Mouse (Mus musculus): ENCODE data around the gene Tceal3. TPM values are rescaled to one million over a fixed set of nuclear protein-coding genes. Genes with fewer than 3 reads are reported as not detected.
A peak's percentile ranks its signal among the peaks of the same experiment; 100 is the strongest.
"Not testable (repeated sequence)": the region's sequence is repeated elsewhere in the genome, so short reads cannot be mapped to it uniquely, and the experiment has no call there.

Tceal3 gene
- 100 to 1,000 TPM; 146 to 155 TPM for total RNA-seq (2021)

DNA sequence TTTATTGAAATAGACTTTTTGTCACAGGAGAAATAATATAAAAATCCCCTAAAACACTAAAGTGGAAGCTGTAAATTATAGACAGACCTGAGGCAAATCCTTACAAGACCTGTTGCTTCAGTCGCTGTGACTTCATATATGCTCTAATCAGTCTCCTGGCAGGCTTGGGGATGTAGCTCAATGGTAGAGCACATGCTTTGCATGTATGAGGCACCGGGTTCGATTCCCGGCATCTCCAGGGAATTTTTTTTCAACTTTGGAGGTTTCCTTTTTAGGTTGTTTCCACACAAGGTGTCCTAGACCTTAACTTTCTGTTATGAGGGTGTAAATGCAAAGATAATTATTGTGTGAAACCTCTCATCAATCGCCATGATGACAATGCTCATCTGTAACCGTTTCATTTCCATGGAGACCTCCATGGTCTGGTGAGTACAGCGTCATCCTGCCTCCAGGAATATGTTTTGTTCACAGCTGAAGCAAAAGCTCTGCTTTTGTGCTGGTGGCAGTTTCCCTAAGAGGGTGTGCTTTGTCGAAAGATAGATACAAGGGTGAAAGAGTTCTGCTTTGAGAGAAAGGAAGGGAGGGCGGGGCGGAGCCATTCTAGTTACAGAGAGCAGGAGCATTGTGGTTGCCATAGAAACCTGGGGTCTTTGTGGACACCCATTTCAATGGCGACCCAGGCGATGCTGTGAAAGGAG, at the start of gene Tceal3:
Gene Tceal3 (plus strand): TSS at position 644 of the 698 bp plus-strand sequence.
- intact Hi-C loops (cut with DNase I): loop anchor here (10.0 kb wide), 1 partner anchor 424 kb away; no protein-coding TSS in a partner anchor
- DNase-seq (ENCODE audit: low spot score in 2 of 2): peak; percentile 71 to 83

DNA sequence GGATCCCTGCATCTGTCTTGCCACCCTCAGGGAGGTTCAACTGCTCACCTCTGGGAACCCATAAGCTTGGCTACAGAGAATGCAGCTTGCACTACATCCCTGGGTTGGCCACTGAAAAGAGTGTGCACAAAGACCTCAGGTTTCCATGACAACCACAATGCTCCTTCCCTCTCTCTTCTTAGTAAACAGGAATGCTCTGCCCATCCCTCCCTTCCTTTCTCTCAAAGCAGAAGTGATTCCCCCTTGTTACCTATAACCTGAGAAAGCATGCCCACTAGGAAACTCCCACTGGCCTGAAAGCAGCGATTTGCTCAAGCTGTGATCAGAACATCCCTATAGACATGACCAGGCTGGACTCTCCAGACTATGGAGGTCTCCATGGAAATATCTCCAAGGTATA, 46.7 kb upstream of the Tceal3 start, which contains the start of gene Kir3dl2:
Gene Kir3dl2 (minus strand): TSS at position 101 of the 400 bp plus-strand sequence.
- intact Hi-C loops (cut with DNase I); DNase-seq (ENCODE audit: low spot score in 2 of 2): not testable (repeated sequence)

DNA sequence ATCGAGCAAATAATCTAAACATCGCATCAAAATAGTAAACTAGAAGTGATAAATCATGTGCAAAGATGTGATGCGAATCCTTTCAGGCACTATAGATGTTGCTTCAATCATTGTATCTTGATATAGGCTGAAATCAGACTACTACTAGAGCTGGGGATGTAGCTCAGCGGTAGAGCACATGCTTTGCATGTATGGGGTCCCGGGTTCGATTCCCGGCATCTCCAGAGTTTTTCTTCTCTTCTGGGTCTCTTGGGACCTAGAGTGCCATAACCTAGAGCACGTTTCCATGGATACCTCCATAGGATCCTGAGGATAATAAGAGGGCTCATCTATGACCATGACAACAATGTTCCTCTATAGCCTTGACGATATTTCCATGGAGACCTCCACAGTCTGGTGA, 21.5 kb upstream of the Tceal3 start:
- intact Hi-C loops (cut with DNase I); DNase-seq (ENCODE audit: low spot score in 2 of 2): not testable (repeated sequence)

DNA sequence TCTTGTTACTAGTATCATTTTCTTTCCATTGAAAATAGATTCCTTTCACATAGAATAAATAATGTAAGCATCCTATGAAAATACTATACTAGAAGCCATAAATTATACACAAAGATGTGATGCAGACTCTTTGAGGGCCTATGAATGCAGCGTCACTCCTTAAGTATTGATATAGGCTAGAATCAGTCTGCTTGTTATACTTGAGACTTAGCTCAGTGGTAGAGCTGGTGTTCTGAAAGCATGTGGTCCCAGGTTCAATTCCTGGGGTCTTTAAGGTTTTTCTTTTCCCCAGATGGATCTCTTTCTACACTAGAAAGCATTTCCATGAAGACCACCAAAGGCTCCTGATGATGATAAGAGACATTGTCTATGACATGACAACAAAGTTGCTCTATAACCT, 6.0 kb upstream of the Tceal3 start:
- no peak for DNase-seq (ENCODE audit: low spot score in 2 of 2)
- intact Hi-C loops (cut with DNase I): no loop called here

DNA sequence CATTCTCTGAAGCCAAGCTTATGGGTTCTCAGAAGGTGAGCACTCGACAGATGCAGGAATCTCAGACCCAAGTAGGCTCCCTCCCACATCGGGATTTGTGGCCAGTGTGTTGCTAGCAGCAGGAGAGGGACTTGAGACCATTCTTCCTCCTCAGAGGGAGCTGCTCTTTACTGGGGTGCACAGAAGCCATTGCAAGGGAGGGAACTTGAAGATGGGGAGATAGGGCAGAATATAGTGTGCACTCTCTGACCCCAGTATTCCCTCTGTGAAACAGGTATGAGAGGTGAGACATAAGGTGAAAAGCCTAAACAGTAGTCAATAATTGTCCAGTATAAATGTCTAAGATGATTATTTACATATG, 235 bp downstream of the Tceal3 start:
- intact Hi-C loops (cut with DNase I): loop anchor here (10.0 kb wide), 1 partner anchor 424 kb away; no protein-coding TSS in a partner anchor
- no peak for DNase-seq (ENCODE audit: low spot score in 2 of 2)

DNA sequence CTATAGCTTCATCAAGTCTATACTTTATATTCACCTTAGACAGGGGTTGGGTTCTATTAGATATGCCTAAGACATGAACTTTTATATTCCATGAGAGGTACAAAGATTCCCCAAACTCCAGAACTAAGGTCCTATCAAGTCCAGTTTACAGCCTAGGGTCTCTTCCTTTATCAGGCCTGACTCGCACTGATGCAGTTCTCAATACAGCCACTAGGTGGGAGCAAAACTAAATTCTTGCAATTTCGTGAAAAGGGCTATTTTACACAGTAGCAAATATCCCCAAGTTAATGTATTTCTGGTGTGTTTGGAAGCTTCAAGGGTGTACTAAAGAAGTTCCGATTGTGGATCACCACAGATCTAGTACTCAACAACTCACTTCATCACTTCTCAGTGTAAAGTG, 8.8 kb downstream of the Tceal3 start:
- peak; percentile 16 to 52 for DNase-seq (ENCODE audit: low spot score in 2 of 2)

DNA sequence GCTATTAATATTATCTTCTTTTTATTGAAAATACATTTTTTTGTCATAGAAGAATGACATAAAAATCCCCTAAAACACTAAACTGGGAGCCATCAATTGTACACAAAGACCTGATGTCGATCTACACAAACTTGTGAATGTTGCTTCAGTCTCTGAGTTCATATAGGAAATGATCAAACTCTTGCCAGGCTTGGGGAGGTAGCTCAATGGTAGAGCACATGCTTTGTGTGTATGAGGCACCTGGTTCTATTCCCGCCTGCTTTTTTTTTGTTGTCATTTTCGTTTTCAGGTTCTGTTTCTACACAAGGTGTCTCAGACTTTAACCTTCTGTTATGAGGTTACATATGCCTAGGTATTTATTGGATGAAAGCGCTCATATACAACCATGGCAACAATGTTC, 16.3 kb downstream of the Tceal3 start:
- DNase-seq (ENCODE audit: low spot score in 2 of 2): no peak
- intact Hi-C loops (cut with DNase I): no loop called here

More for the DNA sequence above, 8.8 kb downstream of the Tceal3 start:
- intact Hi-C loops (cut with DNase I): loop anchor here (2.0 to 10.0 kb wide), 2 partner anchors 221 to 415 kb away; no protein-coding TSS in a partner anchor

DNA sequence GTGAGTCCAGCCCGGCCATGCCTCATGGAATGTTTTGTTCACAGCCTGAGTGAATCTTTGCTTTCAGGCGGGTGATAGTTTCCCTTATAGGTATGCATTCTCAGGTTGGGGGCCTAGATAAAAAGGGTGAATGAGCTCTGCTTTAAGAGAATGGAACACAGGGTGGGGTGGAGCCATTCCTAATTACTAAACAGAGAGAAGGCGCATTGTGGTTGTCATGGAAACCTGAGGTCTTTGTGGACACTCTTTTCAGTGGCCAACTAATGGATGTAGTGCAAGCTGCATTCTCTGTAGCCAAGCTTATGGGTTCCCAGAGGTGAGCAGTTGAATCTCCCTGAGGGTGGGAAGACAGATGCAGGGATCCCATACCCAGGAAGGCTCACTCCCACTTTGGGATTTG, 16.8 kb downstream of the Tceal3 start:
- no peak for DNase-seq (ENCODE audit: low spot score in 2 of 2)
- intact Hi-C loops (cut with DNase I): no loop called here

DNA sequence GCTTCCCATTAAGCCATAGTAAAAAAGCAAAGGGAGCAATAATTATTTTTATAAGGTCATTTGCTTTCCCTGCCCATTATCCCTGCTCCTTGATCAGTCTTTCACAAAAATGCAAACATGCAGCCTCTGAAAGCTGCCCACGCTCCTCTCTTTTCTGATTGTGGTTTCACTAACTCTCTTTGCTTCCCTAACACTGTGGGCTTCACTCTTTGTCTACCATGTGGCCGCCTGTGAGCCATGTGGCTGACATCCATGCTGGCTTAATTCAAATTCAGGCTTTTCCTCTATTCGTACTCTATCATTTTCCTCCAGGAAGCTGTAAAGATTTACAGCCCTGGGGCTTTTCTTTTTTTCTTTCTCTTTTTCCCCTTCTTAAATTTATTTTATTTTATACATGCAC, 20.7 kb downstream of the Tceal3 start:
- intact Hi-C loops (cut with DNase I): no loop called here
- no peak for DNase-seq (ENCODE audit: low spot score in 2 of 2)

DNA sequence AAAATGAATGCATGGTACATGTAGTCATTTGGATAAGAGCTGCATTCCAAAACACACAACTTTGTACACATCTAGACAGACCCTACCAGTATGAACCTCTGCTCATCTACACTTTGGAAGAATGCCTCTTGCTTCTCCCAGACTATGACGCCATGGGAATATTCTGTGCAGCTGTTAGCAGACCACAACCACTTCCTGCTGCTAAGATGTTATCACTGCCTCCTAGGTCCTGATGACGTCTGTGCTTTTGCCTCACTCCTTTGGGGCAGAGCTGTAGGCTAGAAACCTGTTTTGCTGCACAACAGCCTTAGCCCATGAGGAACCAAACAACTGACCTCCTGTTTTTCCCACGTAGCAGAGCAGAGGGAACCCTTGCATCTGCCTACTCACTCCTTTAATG, 25.2 kb downstream of the Tceal3 start:
- DNase-seq (ENCODE audit: low spot score in 2 of 2); intact Hi-C loops (cut with DNase I): not testable (repeated sequence)

DNA sequence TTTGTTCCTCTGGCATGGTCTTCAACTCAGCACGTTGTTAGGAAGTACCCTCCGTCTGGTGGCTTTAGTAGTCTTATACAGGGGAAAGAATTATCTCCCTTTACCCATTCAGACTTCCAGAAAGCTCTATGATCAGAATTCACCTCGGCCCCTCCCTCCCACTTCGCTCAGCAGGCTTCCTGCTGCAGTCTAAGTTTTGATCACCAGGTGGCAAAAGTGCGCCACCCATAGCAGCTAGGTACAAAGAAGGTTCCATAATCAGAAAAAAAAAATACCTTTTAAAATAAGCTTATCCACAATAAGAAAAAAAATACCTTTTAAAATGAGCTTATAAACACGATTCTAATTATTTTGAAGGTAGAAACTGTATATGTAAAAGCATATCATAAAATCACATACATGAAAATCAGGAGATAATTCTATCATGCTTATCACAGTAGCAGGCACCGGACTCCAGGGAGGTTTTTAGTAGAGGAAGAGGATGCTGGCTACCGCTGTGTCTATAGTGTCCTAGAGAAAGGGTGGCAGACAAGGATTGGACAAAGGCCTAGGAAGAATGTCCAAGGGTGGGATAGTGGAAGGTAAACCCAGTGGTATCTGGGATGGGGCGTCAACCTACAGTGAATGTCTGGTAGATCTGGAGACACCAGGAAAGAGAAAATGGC, 34.4 kb downstream of the Tceal3 start:
- peak; percentile 55 for DNase-seq (ENCODE audit: low spot score in 2 of 2)
- intact Hi-C loops (cut with DNase I): loop anchor here (2.0 to 10.0 kb wide), 3 partner anchors 116 to 390 kb away; partner anchors contain the start of gene Plp1

DNA sequence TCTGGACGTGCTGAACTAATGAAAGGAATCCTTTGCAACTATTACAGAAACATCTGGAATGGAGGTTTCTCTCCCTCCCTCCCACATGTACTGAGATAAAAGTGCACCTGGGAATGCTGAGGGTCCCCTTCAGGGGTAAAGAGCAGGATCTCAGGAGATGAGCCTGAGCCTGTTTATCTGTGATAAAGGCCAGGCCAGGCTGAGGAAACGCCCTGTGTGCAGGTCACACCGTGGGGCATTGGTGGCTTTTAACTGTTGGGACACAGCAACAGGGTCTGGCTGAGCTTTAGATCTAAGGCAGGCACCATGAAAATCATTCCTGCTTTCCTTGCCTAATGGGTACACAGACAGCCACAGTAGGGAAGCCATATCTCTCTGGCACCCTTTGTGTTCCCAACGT, 35.3 kb downstream of the Tceal3 start:
- intact Hi-C loops (cut with DNase I): loop anchor here (2.0 to 10.0 kb wide), 3 partner anchors 115 to 389 kb away; partner anchors contain the start of gene Plp1
- no peak for DNase-seq (ENCODE audit: low spot score in 2 of 2)

DNA sequence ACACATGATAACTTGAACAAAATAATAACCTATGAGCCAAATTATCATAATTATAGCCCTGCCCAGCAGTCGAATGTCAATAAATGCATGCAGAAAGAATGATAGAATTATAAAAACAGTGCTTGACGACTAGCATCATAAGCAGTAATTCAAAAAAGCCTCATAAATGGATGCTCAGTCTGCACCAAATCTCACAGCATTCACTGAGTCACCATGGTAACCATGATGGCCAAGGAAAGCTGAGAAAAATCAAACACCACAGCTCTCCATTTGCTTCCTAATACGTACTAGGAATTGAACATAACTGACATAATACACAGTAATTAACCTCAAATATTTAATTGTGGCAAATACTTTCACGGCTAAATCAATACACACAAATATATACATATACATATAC, 44.5 kb downstream of the Tceal3 start:
- peak in 1 of 2 experiments; percentile 12 for DNase-seq (ENCODE audit: low spot score in 2 of 2)
- intact Hi-C loops (cut with DNase I): no loop called here

DNA sequence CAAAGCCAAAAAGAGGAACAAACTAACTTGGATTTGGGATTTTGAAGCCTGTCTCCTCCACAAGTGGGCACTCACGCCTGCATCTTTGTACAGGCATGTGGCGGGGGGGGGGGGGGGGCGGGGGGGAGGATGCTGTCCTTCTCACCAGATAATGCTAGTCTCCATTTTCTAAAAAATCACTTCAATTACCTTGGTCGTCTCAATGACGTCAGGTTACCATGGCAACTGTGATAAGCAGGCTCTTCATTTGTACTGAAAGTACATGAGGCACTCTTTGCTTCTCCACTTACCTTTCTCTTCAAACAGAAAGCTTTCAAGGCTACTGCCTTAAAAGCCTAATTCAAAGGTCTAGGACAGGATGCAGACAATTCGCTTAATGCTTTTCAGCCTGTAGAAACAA, 49.1 kb downstream of the Tceal3 start:
- intact Hi-C loops (cut with DNase I): no loop called here
- peak; percentile 51 to 69 for DNase-seq (ENCODE audit: low spot score in 2 of 2)

DNA sequence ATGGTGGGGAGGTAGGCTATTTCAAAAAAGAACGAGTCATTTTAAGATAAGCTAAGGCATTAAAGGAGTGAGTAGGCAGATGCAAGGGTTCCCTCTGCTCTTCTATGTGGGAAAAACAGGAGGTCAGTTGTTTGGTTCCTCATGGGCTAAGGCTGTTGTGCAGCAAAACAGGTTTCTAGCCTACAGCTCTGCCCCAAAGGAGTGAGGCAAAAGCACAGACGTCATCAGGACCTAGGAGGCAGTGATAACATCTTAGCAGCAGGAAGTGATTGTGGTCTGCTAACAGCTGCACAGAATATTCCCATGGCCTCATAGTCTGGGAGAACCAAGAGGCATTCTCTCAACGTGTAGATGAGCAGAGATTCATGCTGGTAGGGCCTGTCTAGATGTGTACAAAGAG, 55.2 kb downstream of the Tceal3 start:
- DNase-seq (ENCODE audit: low spot score in 2 of 2); intact Hi-C loops (cut with DNase I): not testable (repeated sequence)

DNA sequence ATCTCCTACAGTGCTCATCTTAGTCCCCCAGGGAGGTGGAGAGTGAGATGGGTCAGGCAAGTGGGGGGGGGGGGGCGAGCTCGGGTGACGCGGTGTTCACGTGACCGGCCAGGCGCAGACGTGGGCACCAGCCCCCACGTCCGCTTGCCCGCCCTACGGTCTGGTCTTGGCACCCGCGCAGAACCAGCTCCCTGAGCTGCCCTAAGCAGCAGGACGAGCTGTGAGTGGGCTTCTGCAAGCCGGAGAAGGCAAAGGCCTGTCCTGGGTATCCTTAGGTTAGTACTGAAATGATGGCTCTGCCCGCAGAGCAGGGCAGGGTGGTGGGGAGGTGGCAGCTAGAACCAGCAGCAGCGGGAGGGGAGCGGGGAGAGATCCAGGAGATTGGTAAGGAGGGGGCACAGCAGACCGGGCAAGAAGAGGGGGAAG, 75.7 kb downstream of the Tceal3 start:
- DNase-seq (ENCODE audit: low spot score in 2 of 2): peak; percentile 26 to 41
- intact Hi-C loops (cut with DNase I): no loop called here

DNA sequence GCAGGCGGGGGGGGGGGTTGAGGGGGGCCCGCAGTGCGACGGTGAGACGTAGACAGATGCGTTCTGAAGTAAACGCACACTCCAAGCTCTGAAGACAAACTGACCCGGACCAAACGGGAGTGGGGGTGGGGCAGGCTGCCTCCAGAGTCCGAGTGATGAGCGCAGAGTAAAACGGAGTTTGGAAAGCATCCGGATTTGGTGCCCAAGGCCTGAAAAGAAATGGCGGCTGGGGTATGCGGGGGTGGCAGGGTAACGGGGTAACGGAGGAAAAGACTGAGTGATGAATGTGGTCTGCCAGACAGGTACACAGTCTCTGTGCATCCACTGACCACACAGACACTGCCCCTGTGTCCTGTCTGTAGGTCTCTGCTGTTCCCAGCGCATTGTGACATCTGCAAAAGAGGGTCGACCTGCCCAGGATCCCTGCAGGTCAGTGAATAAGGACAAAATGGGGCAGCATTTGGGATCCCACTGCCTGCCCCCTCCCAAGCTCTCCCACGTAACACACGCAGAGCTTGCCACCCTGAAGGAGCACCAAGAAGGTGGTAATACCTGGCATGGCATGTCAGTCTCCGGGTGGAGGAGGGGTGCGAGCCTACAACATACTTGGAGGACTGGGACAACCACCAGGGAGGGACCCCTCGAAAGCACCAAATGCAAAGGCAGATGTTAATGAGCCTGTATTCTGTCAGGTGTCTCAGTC, 76.3 kb downstream of the Tceal3 start:
- DNase-seq (ENCODE audit: low spot score in 2 of 2): peak in 1 of 2 experiments; percentile 19
- intact Hi-C loops (cut with DNase I): not testable (repeated sequence)

DNA sequence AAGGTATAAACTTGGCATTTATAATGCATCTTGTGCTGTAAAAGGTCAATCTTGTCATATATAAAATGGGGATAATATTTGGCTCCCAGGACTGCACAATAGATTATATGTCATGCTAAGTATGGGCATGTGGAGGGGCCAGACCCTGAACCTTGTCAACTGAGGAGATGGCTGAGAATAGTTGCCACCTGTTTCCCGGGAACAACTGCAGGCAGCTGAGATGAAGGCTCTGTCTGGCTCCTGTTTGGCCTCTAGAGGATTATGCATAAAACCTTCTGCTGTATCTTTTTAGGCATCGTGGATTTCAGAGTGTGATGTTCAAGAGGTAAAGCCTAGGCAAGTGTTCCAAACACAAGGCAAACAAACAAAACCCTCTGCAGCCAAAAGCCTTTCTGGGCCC, 78.2 kb downstream of the Tceal3 start:
- DNase-seq (ENCODE audit: low spot score in 2 of 2): no peak

DNA sequence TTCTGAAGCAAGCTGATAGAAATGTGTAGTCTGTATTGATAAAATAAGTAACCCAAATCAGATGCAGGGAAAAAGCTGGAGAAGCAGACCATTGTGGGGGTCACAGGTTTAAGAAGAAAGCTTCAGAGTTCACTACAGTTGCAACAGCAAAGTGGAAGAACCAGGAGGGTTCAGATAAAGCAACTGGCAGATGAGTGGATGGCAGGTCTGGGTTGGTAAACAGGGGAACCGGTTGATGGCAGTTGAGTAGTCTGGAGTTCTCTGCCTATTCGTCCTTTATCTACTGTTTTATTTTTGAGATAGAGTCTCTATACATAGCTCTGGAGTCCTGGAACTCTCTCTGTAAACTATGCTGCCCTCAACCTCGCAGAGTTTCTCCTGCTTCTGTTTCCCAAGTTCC, 90.3 kb downstream of the Tceal3 start:
- intact Hi-C loops (cut with DNase I): no loop called here
- no peak for DNase-seq (ENCODE audit: low spot score in 2 of 2)

More for the DNA sequence above, 78.2 kb downstream of the Tceal3 start:
- intact Hi-C loops (cut with DNase I): no loop called here
